Mouse (Mus musculus) left cerebral cortex, postnatal 36 days (tissue): Measurements from ENCODE around the gene Gm20905. TPM values are rescaled to one million over a fixed set of nuclear protein-coding genes. Genes with fewer than 3 reads are reported as not detected.
"Not testable (repeated sequence)": the region's sequence is repeated elsewhere in the genome, so short reads cannot be mapped to it uniquely, and the experiment has no call there.

Source experiments
- DNase-seq, 2 experiments: peaks; one replicate each; pipeline ENCODE4 v3.0.0; 2021 to 2022; ENCODE audit warnings: low spot score in 2 of 2, mixed read lengths in 1 of 2
- intact Hi-C: fragments of 180-260 bp; cut with DNase I; formaldehyde crosslinking; loops from one replicate; pipeline ENCODE4 v1.15.1; 2025
- total RNA-seq, 2 experiments: library from RNA; stranded (reverse); gene quantifications; 2 replicates each; pipeline ENCODE4 v1.2.3; 2021

The Gm20905 gene
- total RNA-seq, result not detected

DNA sequence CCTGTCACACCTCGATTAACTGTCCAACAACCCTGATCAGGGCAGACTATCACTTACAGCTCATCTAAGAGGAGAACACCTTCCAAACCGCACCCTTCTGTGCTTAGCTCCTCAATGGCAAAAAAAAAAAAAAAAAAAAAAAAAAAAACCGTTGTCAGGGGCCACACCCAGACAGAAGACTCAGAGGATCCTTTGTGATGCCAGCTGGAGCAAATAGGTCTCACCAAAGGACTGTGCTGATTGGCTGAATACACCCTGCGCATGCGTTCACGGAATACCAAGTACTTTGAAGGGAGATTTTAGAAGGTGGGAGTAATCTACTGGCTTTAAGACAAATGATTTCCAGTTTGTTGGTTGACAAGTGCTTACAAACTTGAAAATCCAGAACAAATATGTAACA, at the start of gene Gm20905:
Gene Gm20905 (minus strand): TSS at position 101 of the 400 bp plus-strand sequence.
- intact Hi-C loops, DNase-seq: not testable (repeated sequence)
